Mouse (Mus musculus) lung, postnatal 0 days (tissue): ENCODE data around the gene Map1lc3b. TPM values are rescaled to one million over a fixed set of nuclear protein-coding genes. Genes with fewer than 3 reads are reported as not detected.

Source experiments
- ATAC-seq: fragments of 200-750 bp; cut with Nextera tagmentation; 2 replicates; pipeline ENCODE4 v1.8.0; 2017; ENCODE audit warnings: moderate library complexity
- DNase-seq: peaks from one replicate; pipeline ENCODE4 v3.0.0-alpha.2; 2016; ENCODE audit warnings: low spot score
- H3K27ac ChIP-seq: fragments of 300-500 bp; sonication (generic); 2 replicates; pipeline ENCODE4 v1.5.1; 2014; ENCODE audit warnings: antibody characterized with exemption, mild to moderate bottlenecking, low read length, mixed read lengths
- H3K27me3 ChIP-seq: fragments of 300-500 bp; sonication (generic); replicated peaks from 2 replicates; pipeline ENCODE4 v1.6.1; 2014; ENCODE audit warnings: low read length, mixed read lengths; ENCODE audit not compliant: insufficient read depth
- H3K36me3 ChIP-seq: fragments of 300-500 bp; sonication (generic); 2 replicates; pipeline ENCODE4 v1.6.1; 2014; ENCODE audit warnings: low read length, mixed read lengths; ENCODE audit not compliant: insufficient read depth
- H3K4me1 ChIP-seq: fragments of 300-500 bp; sonication (generic); 2 replicates; pipeline ENCODE4 v1.6.1; 2014; ENCODE audit warnings: antibody characterized with exemption, low read depth, low read length, mixed read lengths; ENCODE audit not compliant: insufficient read depth
- H3K4me2 ChIP-seq: fragments of 300-500 bp; sonication (generic); replicated peaks from 2 replicates; pipeline ENCODE4 v1.6.1; 2014; ENCODE audit warnings: low read depth, mild to moderate bottlenecking, low read length, moderate library complexity, mixed read lengths
- H3K4me3 ChIP-seq: fragments of 300-500 bp; sonication (generic); 2 replicates; pipeline ENCODE4 v1.5.1; 2014; ENCODE audit warnings: low read depth, low read length
- H3K9ac ChIP-seq: fragments of 300-500 bp; sonication (generic); replicated peaks from 2 replicates; pipeline ENCODE4 v1.6.1; 2014; ENCODE audit warnings: low read depth, mild to moderate bottlenecking
- H3K9me3 ChIP-seq: fragments of 300-500 bp; sonication (generic); 2 replicates; pipeline ENCODE4 v1.6.1; 2016; ENCODE audit warnings: low read length, mixed read lengths
- CTCF ChIP-seq: IDR thresholded peaks from 2 replicates; pipeline ENCODE4 v1.5.1; 2016; ENCODE audit warnings: antibody characterized with exemption, mild to moderate bottlenecking
- EP300 ChIP-seq: IDR thresholded peaks from 2 replicates; pipeline ENCODE4 v1.6.1; 2016; ENCODE audit warnings: antibody characterized with exemption, mild to moderate bottlenecking, control low read depth
- WGBS: fragments of 180-500 bp; shearing (Covaris S2); extraction: QIAGEN DNeasy Blood & Tissue Kit; methylation state at CpG from one replicate; pipeline ENCODE4 v1.1.7; 2014; 5-methylcytosine and 5-hydroxymethylcytosine counted together
- polyA plus RNA-seq: library from polyadenylated mRNA; unstranded; fragments of >200 nt; fragmentation: Nextera tagmentation; extraction: Ambion mirVana; gene quantifications from 2 replicates; pipeline ENCODE4 v1.2.1, GENCODE M21; 2015

Gene Map1lc3b
- polyA plus RNA-seq, 1 experiment from 2014 or later, result 449 TPM

- Histone ChIP-seq H3K4me2 (no peak overlapping the region), H3K27ac (no peak overlapping the region), H3K36me3 (peaks cover 40% of the 10 kb centered on the region), H3K4me3 (no peak overlapping the region), H3K9ac (no peak overlapping the region), H3K27me3 (no peaks in the 10 kb centered on the region), H3K4me1 (no peaks in the 10 kb centered on the region), H3K9me3 (no peaks in the 10 kb centered on the region)
- DNase-seq (peak; percentile 90), ATAC-seq (peak; percentile 71)
- 28% methylated on average over 7 of the region's 7 CpGs for WGBS
- TF ChIP-seq EP300 (no peak), CTCF (peak; percentile 95)
Observed at GRCm38 (mm10) chr8:121598892-121599291, 8.7 kb downstream of the Map1lc3b start.

GRCm38 (mm10) chr8:121599842-121600241, 9.7 kb downstream of the Map1lc3b start:
- DNase-seq, result no peak
- TF ChIP-seq CTCF, result no peak
- TF ChIP-seq EP300, result no peak
- H3K4me2 ChIP-seq, result no peak overlapping the region
- H3K9ac ChIP-seq, result no peak overlapping the region
- no peak for ATAC-seq
- H3K4me1 ChIP-seq, result no peaks in the 10 kb centered on the region
- peaks cover 41% of the 10 kb centered on the region for H3K36me3 ChIP-seq
- 88% methylated on average over 14 of the region's 14 CpGs for WGBS
- H3K9me3 ChIP-seq, result no peaks in the 10 kb centered on the region
- no peak overlapping the region for H3K4me3 ChIP-seq
- no peaks in the 10 kb centered on the region for H3K27me3 ChIP-seq
- no peak overlapping the region for H3K27ac ChIP-seq

- Histone ChIP-seq H3K9me3 (no peaks in the 10 kb centered on the region), H3K4me3 (no peak overlapping the region), H3K27ac (no peak overlapping the region), H3K4me1 (no peaks in the 10 kb centered on the region), H3K4me2 (no peak overlapping the region), H3K9ac (no peak overlapping the region), H3K27me3 (no peaks in the 10 kb centered on the region), H3K36me3 (peaks cover 51% of the 10 kb centered on the region)
- DNase-seq, result no peak
- 81% methylated on average over 12 of the region's 12 CpGs for WGBS
- no peak for TF ChIP-seq EP300
- TF ChIP-seq CTCF, result no peak
- no peak for ATAC-seq
Observed at GRCm38 (mm10) chr8:121602411-121602810, 12.2 kb downstream of the Map1lc3b start.

GRCm38 (mm10) chr8:121602860-121603259, 12.7 kb downstream of the Map1lc3b start:
- Histone ChIP-seq H3K27ac (no peak overlapping the region), H3K9me3 (no peaks in the 10 kb centered on the region), H3K36me3 (peaks cover 52% of the 10 kb centered on the region), H3K4me2 (no peak overlapping the region), H3K4me1 (no peaks in the 10 kb centered on the region), H3K4me3 (no peak overlapping the region), H3K27me3 (no peaks in the 10 kb centered on the region), H3K9ac (no peak overlapping the region)
- DNase-seq (peak; percentile 91), ATAC-seq (peak; percentile 78)
- no peak for TF ChIP-seq EP300
- TF ChIP-seq CTCF, result peak; percentile 97
- 16% methylated on average over 3 of the region's 3 CpGs for WGBS

GRCm38 (mm10) chr8:121603801-121604200, 13.6 kb downstream of the Map1lc3b start:
- H3K9me3 ChIP-seq, result no peaks in the 10 kb centered on the region
- 98% methylated on average over 12 of the region's 12 CpGs for WGBS
- no peak for ATAC-seq

GRCm38 (mm10) chr8:121607661-121608060, 17.5 kb downstream of the Map1lc3b start:
- peaks cover 32% of the 10 kb centered on the region for H3K36me3 ChIP-seq
- no peaks in the 10 kb centered on the region for H3K9me3 ChIP-seq
- DNase-seq (peak; percentile 66), ATAC-seq (no peak)
- H3K4me2 ChIP-seq, result no peak overlapping the region
- 69% methylated on average over 5 of the region's 5 CpGs for WGBS
- no peak overlapping the region for H3K9ac ChIP-seq
- TF ChIP-seq EP300, result no peak
- peak; percentile 71 for TF ChIP-seq CTCF
- H3K4me3 ChIP-seq, result no peak overlapping the region
- H3K27me3 ChIP-seq, result no peaks in the 10 kb centered on the region
- no peaks in the 10 kb centered on the region for H3K4me1 ChIP-seq
- no peak overlapping the region for H3K27ac ChIP-seq

More at GRCm38 (mm10) chr8:121603801-121604200, 13.6 kb downstream of the Map1lc3b start:
- peaks cover 53% of the 10 kb centered on the region for H3K36me3 ChIP-seq
- H3K4me3 ChIP-seq, result no peak overlapping the region
- TF ChIP-seq CTCF (no peak), EP300 (no peak)
- no peak overlapping the region for H3K27ac ChIP-seq
- H3K4me2 ChIP-seq, result no peak overlapping the region
- no peaks in the 10 kb centered on the region for H3K27me3 ChIP-seq
- no peak overlapping the region for H3K9ac ChIP-seq
- no peak for DNase-seq
- H3K4me1 ChIP-seq, result no peaks in the 10 kb centered on the region

- H3K27ac ChIP-seq, result no peak overlapping the region
- H3K27me3 ChIP-seq, result no peaks in the 10 kb centered on the region
- WGBS, result 82% methylated on average over 15 of the region's 15 CpGs
- no peak for ATAC-seq
- H3K4me3 ChIP-seq, result no peak overlapping the region
- no peak for DNase-seq
- no peak overlapping the region for H3K9ac ChIP-seq
- no peaks in the 10 kb centered on the region for H3K4me1 ChIP-seq
- no peak for TF ChIP-seq CTCF
- TF ChIP-seq EP300, result no peak
- H3K9me3 ChIP-seq, result no peaks in the 10 kb centered on the region
- no peak overlapping the region for H3K4me2 ChIP-seq
- peaks cover 29% of the 10 kb centered on the region for H3K36me3 ChIP-seq
Observed at GRCm38 (mm10) chr8:121609251-121609650, 19.1 kb downstream of the Map1lc3b start.
